Mouse (Mus musculus) heart, postnatal 0 days (tissue): ENCODE measurements around the gene H3f3a.
A peak's percentile ranks its signal among the peaks of the same experiment; 100 is the strongest.

Experiments used
- CTCF ChIP-seq: IDR thresholded peaks from 2 replicates; pipeline ENCODE4 v1.5.1; 2016; ENCODE audit warnings: antibody characterized with exemption, control low read depth, low read depth
- EP300 ChIP-seq: IDR thresholded peaks from 2 replicates; pipeline ENCODE4 v1.6.1; 2016; ENCODE audit warnings: antibody characterized with exemption, low read depth

DNA sequence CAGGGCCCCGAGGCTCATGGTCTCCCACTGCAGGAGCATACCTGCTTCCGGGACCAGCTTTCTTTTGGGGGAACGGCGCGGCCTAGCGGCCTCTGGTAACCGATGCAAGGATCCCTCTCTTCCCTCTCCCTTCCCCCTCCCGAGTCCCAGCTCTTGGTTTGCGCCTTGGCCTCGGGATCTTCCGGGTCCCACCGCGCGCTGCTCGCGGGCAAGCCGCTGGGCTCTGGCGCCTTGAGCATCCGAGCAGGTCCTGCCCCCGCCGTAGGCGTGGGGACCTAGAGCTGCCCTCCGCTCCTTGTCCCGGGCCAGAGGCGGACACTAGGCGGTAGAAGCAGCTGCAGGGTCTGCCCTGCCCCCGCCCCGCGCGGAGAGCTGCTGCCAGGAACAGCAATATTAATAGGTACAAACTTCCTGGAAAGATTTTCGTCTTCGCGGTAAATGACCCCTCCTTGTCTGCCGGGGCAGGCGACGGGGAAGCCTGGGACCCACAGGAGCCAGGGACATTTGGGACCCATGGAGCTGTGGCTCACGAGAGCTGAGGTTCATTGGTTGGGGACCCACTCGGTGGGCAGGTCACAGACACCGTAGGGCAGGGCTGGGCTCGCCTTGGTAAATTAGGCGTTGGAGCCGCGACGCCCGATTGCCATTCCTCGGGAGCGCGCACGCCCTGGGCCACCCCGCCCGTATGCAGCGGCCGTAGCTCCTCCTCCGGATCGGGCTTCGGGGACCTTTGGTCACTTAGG is 35.9 kb downstream of the H3f3a start:
- TF ChIP-seq EP300, result peak; percentile 80; the same call in 1 of the 2 replicates
- TF ChIP-seq CTCF, result peak; percentile 58
